Mouse (Mus musculus): ENCODE measurements at regions not wholly inside any gene's neighbourhood (a gene's known extent, or its start where the extent isn't known, plus 50 kb on each side); places are given as distances from the start of the nearest gene placed in this dataset.

GRCm38 (mm10) chr14:108334879-108335278 lies 579.1 kb downstream of the Slitrk1 start:
- H3K4me3 ChIP-seq (ENCODE audit: low read depth, low read length) = no peak overlapping the region
- DNase-seq (ENCODE audit: low spot score) (no peak), ATAC-seq (ENCODE audit: low FRiP score) (no peak)
- H3K27me3 ChIP-seq (ENCODE audit: control insufficient read depth, insufficient read depth, low read length) = no peaks in the 10 kb centered on the region
- H3K36me3 ChIP-seq (ENCODE audit: control insufficient read depth, insufficient read depth, low read length) = no peaks in the 10 kb centered on the region
- no peak overlapping the region for H3K4me2 ChIP-seq (replicated peaks; ENCODE audit: low read depth, low read length)
- no peaks in the 10 kb centered on the region for H3K9me3 ChIP-seq (ENCODE audit: control insufficient read depth, low read length)
- H3K27ac ChIP-seq (ENCODE audit: low read depth, low read length) = no peak overlapping the region
- H3K9ac ChIP-seq (ENCODE audit: low read depth, low read length) = no peak overlapping the region
- no peaks in the 10 kb centered on the region for H3K4me1 ChIP-seq (replicated peaks; ENCODE audit: control insufficient read depth, insufficient read depth, low read length)
- WGBS = 84% methylated on average over 3 of the region's 3 CpGs

GRCm38 (mm10) chr14:108326425-108326824 lies 587.5 kb downstream of the Slitrk1 start:
- ATAC-seq (ENCODE audit: low FRiP score) (no peak), DNase-seq (ENCODE audit: low spot score) (no peak)
- WGBS = 76% methylated on average over 3 of the region's 3 CpGs
- Histone ChIP-seq H3K27me3 (ENCODE audit: control insufficient read depth, insufficient read depth, low read length) (no peaks in the 10 kb centered on the region), H3K9ac (ENCODE audit: low read depth, low read length) (no peak overlapping the region), H3K4me1 (replicated peaks; ENCODE audit: control insufficient read depth, insufficient read depth, low read length) (no peaks in the 10 kb centered on the region), H3K27ac (ENCODE audit: low read depth, low read length) (no peak overlapping the region), H3K4me3 (ENCODE audit: low read depth, low read length) (no peak overlapping the region), H3K9me3 (ENCODE audit: control insufficient read depth, low read length) (no peaks in the 10 kb centered on the region), H3K4me2 (replicated peaks; ENCODE audit: low read depth, low read length) (no peak overlapping the region), H3K36me3 (ENCODE audit: control insufficient read depth, insufficient read depth, low read length) (no peaks in the 10 kb centered on the region)

- no peak overlapping the region for H3K4me3 ChIP-seq (ENCODE audit: low read depth, low read length)
- 84% methylated on average over 1 of the region's 1 CpGs for WGBS
- no peaks in the 10 kb centered on the region for H3K27me3 ChIP-seq (ENCODE audit: control insufficient read depth, insufficient read depth, low read length)
- H3K27ac ChIP-seq (ENCODE audit: low read depth, low read length) = no peak overlapping the region
- H3K4me1 ChIP-seq (replicated peaks; ENCODE audit: control insufficient read depth, insufficient read depth, low read length) = no peaks in the 10 kb centered on the region
- H3K9me3 ChIP-seq (ENCODE audit: control insufficient read depth, low read length) = no peaks in the 10 kb centered on the region
- H3K9ac ChIP-seq (ENCODE audit: low read depth, low read length) = no peak overlapping the region
- no peaks in the 10 kb centered on the region for H3K36me3 ChIP-seq (ENCODE audit: control insufficient read depth, insufficient read depth, low read length)
- ATAC-seq (ENCODE audit: low FRiP score) (no peak), DNase-seq (ENCODE audit: low spot score) (no peak)
- H3K4me2 ChIP-seq (replicated peaks; ENCODE audit: low read depth, low read length) = no peak overlapping the region
Measured at GRCm38 (mm10) chr14:108323364-108324037, 590.5 kb downstream of the Slitrk1 start.

DNA sequence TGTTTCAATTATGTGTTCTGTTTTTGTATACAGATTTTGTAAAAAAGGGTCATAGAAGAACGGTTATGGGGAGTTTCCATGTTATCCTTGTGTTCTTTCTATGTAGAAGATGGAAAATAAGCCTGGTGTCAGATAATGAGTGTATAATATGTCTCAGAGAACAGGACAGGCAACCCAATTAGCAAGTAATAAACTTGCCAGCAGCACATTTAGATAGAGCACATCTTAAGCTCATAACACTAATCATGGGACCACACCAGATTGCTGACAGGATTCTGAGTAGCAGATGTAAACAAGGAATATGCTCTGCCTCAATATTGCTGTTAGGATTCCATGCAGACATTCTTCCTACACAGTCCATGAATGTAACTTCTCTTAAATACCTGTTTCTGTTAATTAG lies 606.3 kb downstream of the Slitrk1 start:
- ATAC-seq (ENCODE audit: low FRiP score) = no peak

DNA sequence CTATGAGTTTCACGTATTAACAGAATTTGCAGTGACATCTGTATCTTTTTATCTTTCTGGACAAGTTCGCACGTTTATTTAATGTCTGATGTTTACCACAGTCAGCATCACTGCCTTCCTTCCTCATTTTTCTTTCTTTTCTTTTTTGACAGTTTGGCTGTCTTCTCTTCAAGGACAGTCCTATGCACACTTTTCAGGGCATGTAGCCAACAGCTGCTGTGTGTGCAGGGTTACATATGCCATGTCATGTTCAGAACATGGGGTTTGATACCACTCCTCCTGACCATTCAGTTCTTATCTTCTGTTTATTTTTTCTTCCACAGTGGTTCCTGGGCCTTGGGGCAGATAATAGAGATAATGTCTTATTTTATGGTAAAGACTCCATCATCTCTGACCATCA lies 634.3 kb downstream of the Slitrk1 start:
- Histone ChIP-seq H3K9ac (ENCODE audit: low read depth, low read length) (no peak overlapping the region), H3K4me3 (ENCODE audit: low read depth, low read length) (no peak overlapping the region), H3K27me3 (ENCODE audit: control insufficient read depth, insufficient read depth, low read length) (no peaks in the 10 kb centered on the region), H3K4me2 (replicated peaks; ENCODE audit: low read depth, low read length) (no peak overlapping the region), H3K9me3 (ENCODE audit: control insufficient read depth, low read length) (no peaks in the 10 kb centered on the region), H3K36me3 (ENCODE audit: control insufficient read depth, insufficient read depth, low read length) (no peaks in the 10 kb centered on the region), H3K27ac (ENCODE audit: low read depth, low read length) (no peak overlapping the region), H3K4me1 (replicated peaks; ENCODE audit: control insufficient read depth, insufficient read depth, low read length) (no peaks in the 10 kb centered on the region)
- ATAC-seq (ENCODE audit: low FRiP score) (no peak), DNase-seq (ENCODE audit: low spot score) (no peak)
- 91% methylated on average over 3 of the region's 3 CpGs for WGBS

More for the DNA sequence above, 606.3 kb downstream of the Slitrk1 start:
- 80% methylated on average over 1 of the region's 1 CpGs for WGBS
- H3K27ac ChIP-seq (ENCODE audit: low read depth, low read length) = no peak overlapping the region
- no peaks in the 10 kb centered on the region for H3K36me3 ChIP-seq (ENCODE audit: control insufficient read depth, insufficient read depth, low read length)
- DNase-seq (ENCODE audit: low spot score) = no peak
- H3K27me3 ChIP-seq (ENCODE audit: control insufficient read depth, insufficient read depth, low read length) = no peaks in the 10 kb centered on the region
- no peak overlapping the region for H3K4me3 ChIP-seq (ENCODE audit: low read depth, low read length)
- H3K9me3 ChIP-seq (ENCODE audit: control insufficient read depth, low read length) = no peaks in the 10 kb centered on the region
- H3K4me2 ChIP-seq (replicated peaks; ENCODE audit: low read depth, low read length) = no peak overlapping the region
- H3K4me1 ChIP-seq (replicated peaks; ENCODE audit: control insufficient read depth, insufficient read depth, low read length) = no peaks in the 10 kb centered on the region
- no peak overlapping the region for H3K9ac ChIP-seq (ENCODE audit: low read depth, low read length)

DNA sequence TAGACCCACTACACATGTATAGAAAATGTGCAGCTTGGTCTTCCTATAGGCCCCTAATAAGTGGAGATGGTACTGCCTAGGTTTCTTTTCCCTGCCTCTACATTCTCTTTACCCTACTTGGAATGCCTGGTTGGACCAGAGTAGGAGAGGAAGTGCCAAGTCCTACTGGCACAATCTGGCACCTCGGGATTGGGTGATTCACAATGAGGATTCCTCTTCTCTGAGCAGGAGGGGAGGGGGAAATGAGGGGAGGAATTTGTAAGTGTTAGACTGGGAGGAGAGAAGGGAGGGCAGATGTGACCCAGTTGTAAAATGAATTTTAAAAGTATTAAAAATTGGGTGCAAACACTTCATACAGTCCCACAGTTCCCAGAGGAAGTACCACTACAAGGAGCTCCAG lies 652.9 kb downstream of the Slitrk1 start:
- no peaks in the 10 kb centered on the region for H3K9me3 ChIP-seq (ENCODE audit: control insufficient read depth, low read length)
- ATAC-seq (ENCODE audit: low FRiP score) = no peak
- H3K4me2 ChIP-seq (replicated peaks; ENCODE audit: low read depth, low read length) = no peak overlapping the region
- no peaks in the 10 kb centered on the region for H3K36me3 ChIP-seq (ENCODE audit: control insufficient read depth, insufficient read depth, low read length)
- no peak overlapping the region for H3K27ac ChIP-seq (ENCODE audit: low read depth, low read length)
- H3K4me1 ChIP-seq (replicated peaks; ENCODE audit: control insufficient read depth, insufficient read depth, low read length) = no peaks in the 10 kb centered on the region
- 64% methylated on average over 1 of the region's 1 CpGs for WGBS
- H3K27me3 ChIP-seq (ENCODE audit: control insufficient read depth, insufficient read depth, low read length) = no peaks in the 10 kb centered on the region
- no peak overlapping the region for H3K9ac ChIP-seq (ENCODE audit: low read depth, low read length)
- DNase-seq (ENCODE audit: low spot score) = no peak
- no peak overlapping the region for H3K4me3 ChIP-seq (ENCODE audit: low read depth, low read length)

GRCm38 (mm10) chr14:108247365-108247764 lies 666.6 kb downstream of the Slitrk1 start:
- WGBS = 77% methylated on average over 8 of the region's 8 CpGs
- Histone ChIP-seq H3K9ac (ENCODE audit: low read depth, low read length) (no peak overlapping the region), H3K27ac (ENCODE audit: low read depth, low read length) (no peak overlapping the region), H3K4me2 (replicated peaks; ENCODE audit: low read depth, low read length) (no peak overlapping the region), H3K4me1 (replicated peaks; ENCODE audit: control insufficient read depth, insufficient read depth, low read length) (no peaks in the 10 kb centered on the region), H3K9me3 (ENCODE audit: control insufficient read depth, low read length) (no peaks in the 10 kb centered on the region), H3K27me3 (ENCODE audit: control insufficient read depth, insufficient read depth, low read length) (no peaks in the 10 kb centered on the region), H3K4me3 (ENCODE audit: low read depth, low read length) (no peak overlapping the region), H3K36me3 (ENCODE audit: control insufficient read depth, insufficient read depth, low read length) (no peaks in the 10 kb centered on the region)
- DNase-seq (ENCODE audit: low spot score) (no peak), ATAC-seq (ENCODE audit: low FRiP score) (no peak)

- ATAC-seq (ENCODE audit: low FRiP score) = no peak
- no peaks in the 10 kb centered on the region for H3K36me3 ChIP-seq (ENCODE audit: control insufficient read depth, insufficient read depth, low read length)
- H3K4me1 ChIP-seq (replicated peaks; ENCODE audit: control insufficient read depth, insufficient read depth, low read length) = no peaks in the 10 kb centered on the region
- H3K4me3 ChIP-seq (ENCODE audit: low read depth, low read length) = no peak overlapping the region
- DNase-seq (ENCODE audit: low spot score) = no peak
- no peaks in the 10 kb centered on the region for H3K27me3 ChIP-seq (ENCODE audit: control insufficient read depth, insufficient read depth, low read length)
- no peak overlapping the region for H3K9ac ChIP-seq (ENCODE audit: low read depth, low read length)
- WGBS = 90% methylated on average over 2 of the region's 2 CpGs
- H3K4me2 ChIP-seq (replicated peaks; ENCODE audit: low read depth, low read length) = no peak overlapping the region
- H3K9me3 ChIP-seq (ENCODE audit: control insufficient read depth, low read length) = no peaks in the 10 kb centered on the region
- H3K27ac ChIP-seq (ENCODE audit: low read depth, low read length) = no peak overlapping the region
Measured at GRCm38 (mm10) chr14:108225483-108226124, 688.4 kb downstream of the Slitrk1 start.

DNA sequence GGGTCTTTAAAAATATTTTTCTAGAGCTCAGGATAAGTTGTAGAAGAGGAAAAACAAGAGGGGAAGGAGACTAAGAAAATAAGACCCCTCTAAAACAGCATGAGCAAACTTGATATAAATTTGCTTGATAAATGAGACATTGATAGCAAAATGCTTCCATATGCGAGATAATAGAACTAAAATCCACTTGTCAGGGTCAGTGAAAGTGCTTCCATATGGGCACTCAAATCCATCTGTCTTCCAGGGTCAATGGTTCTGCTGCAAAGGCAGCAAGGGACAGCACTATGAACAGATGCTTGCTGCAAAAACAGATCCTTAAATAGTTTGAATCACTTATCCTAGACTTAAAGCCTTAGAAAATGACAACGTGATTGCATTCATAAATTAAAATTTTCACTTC lies 704.7 kb downstream of the Slitrk1 start:
- no peak overlapping the region for H3K9ac ChIP-seq (ENCODE audit: low read depth, low read length)
- H3K9me3 ChIP-seq (ENCODE audit: control insufficient read depth, low read length) = no peaks in the 10 kb centered on the region
- H3K36me3 ChIP-seq (ENCODE audit: control insufficient read depth, insufficient read depth, low read length) = no peaks in the 10 kb centered on the region
- H3K4me1 ChIP-seq (replicated peaks; ENCODE audit: control insufficient read depth, insufficient read depth, low read length) = no peaks in the 10 kb centered on the region
- H3K4me3 ChIP-seq (ENCODE audit: low read depth, low read length) = no peak overlapping the region
- no peak overlapping the region for H3K4me2 ChIP-seq (replicated peaks; ENCODE audit: low read depth, low read length)
- 63% methylated on average over 2 of the region's 2 CpGs for WGBS
- ATAC-seq (ENCODE audit: low FRiP score) (no peak), DNase-seq (ENCODE audit: low spot score) (no peak)
- H3K27ac ChIP-seq (ENCODE audit: low read depth, low read length) = no peak overlapping the region
- H3K27me3 ChIP-seq (ENCODE audit: control insufficient read depth, insufficient read depth, low read length) = no peaks in the 10 kb centered on the region

Measured in hindbrain, embryonic 11.5 days (tissue).